Mouse (Mus musculus): ENCODE data around the gene Gm4307. TPM values are rescaled to one million over a fixed set of nuclear protein-coding genes. Genes with fewer than 3 reads are reported as not detected.
"Not testable (repeated sequence)": the region's sequence is repeated elsewhere in the genome, so short reads cannot be mapped to it uniquely, and the experiment has no call there.

The Gm4307 gene
- not detected in 2 replicates for polyA plus RNA-seq (2015; fragmentation: Nextera tagmentation; extraction: Ambion mirVana)

DNA sequence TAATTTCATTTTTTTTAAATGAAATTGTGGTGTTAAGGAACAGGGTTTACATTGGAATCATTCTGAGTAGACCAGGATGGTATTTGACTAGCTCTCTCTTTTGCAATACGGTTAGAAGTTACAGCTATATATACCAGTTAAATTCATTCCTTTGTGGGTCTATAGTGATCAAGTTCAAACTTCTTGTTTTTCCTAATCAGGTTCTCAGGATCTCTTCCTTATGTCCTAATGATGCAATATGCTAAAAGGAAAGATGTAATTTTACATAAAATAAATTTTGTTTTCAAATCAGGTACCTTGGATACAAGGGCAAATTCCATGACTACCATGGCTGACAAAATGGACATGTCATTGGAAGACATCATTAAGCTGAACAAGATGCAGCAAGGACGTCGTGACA is at the start of gene Gm4307:
Gene Gm4307, plus strand, starts transcription at position 301 of the 400 bp plus-strand sequence.
- not testable (repeated sequence) for H3K4me2 ChIP-seq (replicated peaks; ENCODE audit: low read depth, low read length); H3K9ac ChIP-seq (replicated peaks; ENCODE audit: low read length); H3K4me1 ChIP-seq (ENCODE audit: insufficient read depth, low read length); H3K4me3 ChIP-seq (ENCODE audit: low read length); H3K36me3 ChIP-seq (ENCODE audit: insufficient read depth, low read length); H3K9me3 ChIP-seq (ENCODE audit: low read length); H3K27me3 ChIP-seq (ENCODE audit: insufficient read depth, low read length); H3K27ac ChIP-seq (ENCODE audit: low read length); ATAC-seq (ENCODE audit: low FRiP score, low TSS enrichment)
- WGBS: no CpG with 5 or more reads among the region's 3 CpGs

DNA sequence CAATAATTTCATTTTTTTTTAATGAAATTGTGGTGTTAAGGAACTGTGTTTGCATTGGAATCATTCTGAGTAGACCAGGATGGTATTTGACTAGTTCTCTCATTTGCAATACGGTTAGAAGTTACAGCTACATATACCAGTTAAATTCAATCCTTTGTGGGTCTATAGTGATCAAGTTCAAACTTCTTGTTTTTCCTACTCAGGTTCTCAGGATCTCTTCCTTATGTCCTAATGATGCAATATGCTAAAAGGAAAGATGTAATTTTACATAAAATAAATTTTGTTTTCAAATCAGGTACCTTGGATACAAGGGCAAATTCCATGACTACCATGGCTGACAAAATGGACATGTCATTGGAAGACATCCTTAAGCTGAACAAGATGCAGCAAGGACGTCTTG is 25.8 kb upstream of the Gm4307 start, which contains the start of gene Gm4301:
Gene Gm4301, plus strand, starts transcription at position 301 of the 400 bp plus-strand sequence.
- no CpG with 5 or more reads among the region's 2 CpGs for WGBS
- ATAC-seq (ENCODE audit: low FRiP score, low TSS enrichment); H3K4me2 ChIP-seq (replicated peaks; ENCODE audit: low read depth, low read length); H3K9ac ChIP-seq (replicated peaks; ENCODE audit: low read length); H3K4me3 ChIP-seq (ENCODE audit: low read length); H3K4me1 ChIP-seq (ENCODE audit: insufficient read depth, low read length); H3K27ac ChIP-seq (ENCODE audit: low read length); H3K27me3 ChIP-seq (ENCODE audit: insufficient read depth, low read length); H3K36me3 ChIP-seq (ENCODE audit: insufficient read depth, low read length); H3K9me3 ChIP-seq (ENCODE audit: low read length): not testable (repeated sequence)

DNA sequence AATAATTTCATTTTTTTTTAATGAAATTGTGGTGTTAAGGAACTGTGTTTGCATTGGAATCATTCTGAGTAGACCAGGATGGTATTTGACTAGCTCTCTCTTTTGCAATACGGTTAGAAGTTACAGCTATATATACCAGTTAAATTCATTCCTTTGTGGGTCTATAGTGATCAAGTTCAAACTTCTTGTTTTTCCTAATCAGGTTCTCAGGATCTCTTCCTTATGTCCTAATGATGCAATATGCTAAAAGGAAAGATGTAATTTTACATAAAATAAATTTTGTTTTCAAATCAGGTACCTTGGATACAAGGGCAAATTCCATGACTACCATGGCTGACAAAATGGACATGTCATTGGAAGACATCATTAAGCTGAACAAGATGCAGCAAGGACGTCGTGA is 20.6 kb upstream of the Gm4307 start, which contains the start of gene Gm4302:
Gene Gm4302, plus strand, starts transcription at position 301 of the 400 bp plus-strand sequence.
- H3K9ac ChIP-seq (replicated peaks; ENCODE audit: low read length); H3K36me3 ChIP-seq (ENCODE audit: insufficient read depth, low read length); H3K27me3 ChIP-seq (ENCODE audit: insufficient read depth, low read length); H3K27ac ChIP-seq (ENCODE audit: low read length); H3K4me1 ChIP-seq (ENCODE audit: insufficient read depth, low read length); H3K9me3 ChIP-seq (ENCODE audit: low read length); ATAC-seq (ENCODE audit: low FRiP score, low TSS enrichment); H3K4me2 ChIP-seq (replicated peaks; ENCODE audit: low read depth, low read length); H3K4me3 ChIP-seq (ENCODE audit: low read length): not testable (repeated sequence)
- WGBS: no CpG with 5 or more reads among the region's 3 CpGs

DNA sequence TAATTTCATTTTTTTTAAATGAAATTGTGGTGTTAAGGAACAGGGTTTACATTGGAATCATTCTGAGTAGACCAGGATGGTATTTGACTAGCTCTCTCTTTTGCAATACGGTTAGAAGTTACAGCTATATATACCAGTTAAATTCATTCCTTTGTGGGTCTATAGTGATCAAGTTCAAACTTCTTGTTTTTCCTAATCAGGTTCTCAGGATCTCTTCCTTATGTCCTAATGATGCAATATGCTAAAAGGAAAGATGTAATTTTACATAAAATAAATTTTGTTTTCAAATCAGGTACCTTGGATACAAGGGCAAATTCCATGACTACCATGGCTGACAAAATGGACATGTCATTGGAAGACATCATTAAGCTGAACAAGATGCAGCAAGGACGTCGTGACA is 15.5 kb upstream of the Gm4307 start, which contains the start of gene Gm4303:
Gene Gm4303, plus strand, starts transcription at position 301 of the 400 bp plus-strand sequence.
- not testable (repeated sequence) for H3K4me1 ChIP-seq (ENCODE audit: insufficient read depth, low read length); H3K36me3 ChIP-seq (ENCODE audit: insufficient read depth, low read length); H3K27me3 ChIP-seq (ENCODE audit: insufficient read depth, low read length); H3K27ac ChIP-seq (ENCODE audit: low read length); H3K4me3 ChIP-seq (ENCODE audit: low read length); H3K9ac ChIP-seq (replicated peaks; ENCODE audit: low read length); H3K4me2 ChIP-seq (replicated peaks; ENCODE audit: low read depth, low read length); H3K9me3 ChIP-seq (ENCODE audit: low read length); ATAC-seq (ENCODE audit: low FRiP score, low TSS enrichment)
- no CpG with 5 or more reads among the region's 3 CpGs for WGBS

DNA sequence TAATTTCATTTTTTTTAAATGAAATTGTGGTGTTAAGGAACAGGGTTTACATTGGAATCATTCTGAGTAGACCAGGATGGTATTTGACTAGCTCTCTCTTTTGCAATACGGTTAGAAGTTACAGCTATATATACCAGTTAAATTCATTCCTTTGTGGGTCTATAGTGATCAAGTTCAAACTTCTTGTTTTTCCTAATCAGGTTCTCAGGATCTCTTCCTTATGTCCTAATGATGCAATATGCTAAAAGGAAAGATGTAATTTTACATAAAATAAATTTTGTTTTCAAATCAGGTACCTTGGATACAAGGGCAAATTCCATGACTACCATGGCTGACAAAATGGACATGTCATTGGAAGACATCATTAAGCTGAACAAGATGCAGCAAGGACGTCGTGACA is 10.3 kb upstream of the Gm4307 start, which contains the start of gene Gm4305:
Gene Gm4305, plus strand, starts transcription at position 301 of the 400 bp plus-strand sequence.
- H3K4me1 ChIP-seq (ENCODE audit: insufficient read depth, low read length); H3K9ac ChIP-seq (replicated peaks; ENCODE audit: low read length); H3K4me3 ChIP-seq (ENCODE audit: low read length); H3K4me2 ChIP-seq (replicated peaks; ENCODE audit: low read depth, low read length); H3K27ac ChIP-seq (ENCODE audit: low read length); H3K9me3 ChIP-seq (ENCODE audit: low read length); H3K36me3 ChIP-seq (ENCODE audit: insufficient read depth, low read length); H3K27me3 ChIP-seq (ENCODE audit: insufficient read depth, low read length); ATAC-seq (ENCODE audit: low FRiP score, low TSS enrichment): not testable (repeated sequence)
- WGBS: no CpG with 5 or more reads among the region's 3 CpGs

DNA sequence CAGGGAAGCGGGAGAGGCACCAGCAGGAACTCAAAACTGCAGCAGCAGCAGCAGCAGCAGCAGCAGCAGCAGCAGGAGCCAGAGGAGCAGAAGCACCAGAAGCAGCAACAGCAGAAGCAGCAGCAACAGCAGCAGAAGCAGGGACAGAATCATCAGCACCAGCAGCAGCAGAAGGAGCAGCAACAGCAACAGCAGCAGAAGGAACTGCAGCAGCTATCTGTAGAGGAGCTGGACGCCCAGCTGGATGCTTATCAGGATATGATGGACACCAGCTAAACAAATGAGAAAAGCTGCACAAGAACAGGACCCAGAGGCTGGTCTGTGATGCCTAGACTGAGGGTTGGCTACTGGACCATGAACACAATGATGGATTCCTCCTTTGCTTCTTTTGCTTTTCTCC is 4.3 kb upstream of the Gm4307 start:
- not testable (repeated sequence) for H3K9me3 ChIP-seq (ENCODE audit: low read length); H3K4me3 ChIP-seq (ENCODE audit: low read length); H3K9ac ChIP-seq (replicated peaks; ENCODE audit: low read length); H3K36me3 ChIP-seq (ENCODE audit: insufficient read depth, low read length); H3K27ac ChIP-seq (ENCODE audit: low read length); H3K4me1 ChIP-seq (ENCODE audit: insufficient read depth, low read length); H3K27me3 ChIP-seq (ENCODE audit: insufficient read depth, low read length); H3K4me2 ChIP-seq (replicated peaks; ENCODE audit: low read depth, low read length); ATAC-seq (ENCODE audit: low FRiP score, low TSS enrichment)
- 58% methylated on average over 2 of the region's 2 CpGs for WGBS

DNA sequence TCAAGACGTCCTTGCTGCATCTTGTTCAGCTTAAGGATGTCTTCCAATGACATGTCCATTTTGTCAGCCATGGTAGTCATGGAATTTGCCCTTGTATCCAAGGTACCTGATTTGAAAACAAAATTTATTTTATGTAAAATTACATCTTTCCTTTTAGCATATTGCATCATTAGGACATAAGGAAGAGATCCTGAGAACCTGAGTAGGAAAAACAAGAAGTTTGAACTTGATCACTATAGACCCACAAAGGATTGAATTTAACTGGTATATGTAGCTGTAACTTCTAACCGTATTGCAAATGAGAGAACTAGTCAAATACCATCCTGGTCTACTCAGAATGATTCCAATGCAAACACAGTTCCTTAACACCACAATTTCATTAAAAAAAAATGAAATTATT is 21.3 kb downstream of the Gm4307 start, which contains the start of gene Gm4312:
Gene Gm4312, minus strand, starts transcription at position 101 of the 400 bp plus-strand sequence.
- not testable (repeated sequence) for H3K4me1 ChIP-seq (ENCODE audit: insufficient read depth, low read length); H3K27ac ChIP-seq (ENCODE audit: low read length); H3K36me3 ChIP-seq (ENCODE audit: insufficient read depth, low read length); H3K4me2 ChIP-seq (replicated peaks; ENCODE audit: low read depth, low read length); H3K9ac ChIP-seq (replicated peaks; ENCODE audit: low read length); H3K4me3 ChIP-seq (ENCODE audit: low read length); H3K27me3 ChIP-seq (ENCODE audit: insufficient read depth, low read length); H3K9me3 ChIP-seq (ENCODE audit: low read length); ATAC-seq (ENCODE audit: low FRiP score, low TSS enrichment)
- WGBS: no CpG with 5 or more reads among the region's 2 CpGs

DNA sequence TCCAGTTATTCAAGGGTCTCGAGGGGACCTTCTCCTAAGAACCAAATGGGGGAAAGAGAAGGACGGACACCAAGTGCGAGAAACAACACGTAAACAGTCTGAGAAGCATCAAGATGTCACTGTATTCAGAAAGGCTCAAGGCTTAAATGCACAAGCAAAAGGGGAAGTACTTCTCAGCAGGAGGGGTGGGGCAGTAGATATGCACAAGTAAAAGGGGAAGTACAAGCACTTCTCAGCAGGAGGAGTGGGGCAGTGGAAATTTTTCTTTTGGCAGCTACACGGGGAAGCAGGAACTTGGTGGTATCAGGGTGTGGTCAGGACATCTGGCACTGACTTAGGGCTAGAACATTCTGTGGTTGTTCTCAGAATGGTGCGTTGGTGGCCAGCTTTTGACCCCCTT is 41.2 kb downstream of the Gm4307 start:
- WGBS: 83% methylated on average over 6 of the region's 6 CpGs
- ATAC-seq (ENCODE audit: low FRiP score, low TSS enrichment); H3K36me3 ChIP-seq (ENCODE audit: insufficient read depth, low read length); H3K4me3 ChIP-seq (ENCODE audit: low read length); H3K9me3 ChIP-seq (ENCODE audit: low read length); H3K27me3 ChIP-seq (ENCODE audit: insufficient read depth, low read length); H3K4me1 ChIP-seq (ENCODE audit: insufficient read depth, low read length); H3K9ac ChIP-seq (replicated peaks; ENCODE audit: low read length); H3K27ac ChIP-seq (ENCODE audit: low read length); H3K4me2 ChIP-seq (replicated peaks; ENCODE audit: low read depth, low read length): not testable (repeated sequence)

Other genes starting within 250 kb of the Gm4307 start
- gene Gm4301, start 25.7 kb upstream of the Gm4307 start, polyA plus RNA-seq (2015; fragmentation: Nextera tagmentation; extraction: Ambion mirVana): not detected in 2 replicates
- gene Gm4302, start 20.5 kb upstream of the Gm4307 start, polyA plus RNA-seq (2015; fragmentation: Nextera tagmentation; extraction: Ambion mirVana): not detected in 2 replicates
- not detected in 2 replicates for gene Gm4303, start 15.4 kb upstream of the Gm4307 start, polyA plus RNA-seq (2015; fragmentation: Nextera tagmentation; extraction: Ambion mirVana)
- not detected in 2 replicates for gene Gm4305, start 10.2 kb upstream of the Gm4307 start, polyA plus RNA-seq (2015; fragmentation: Nextera tagmentation; extraction: Ambion mirVana)
- not detected in 2 replicates for gene Gm4312, start 21.2 kb downstream of the Gm4307 start, polyA plus RNA-seq (2015; fragmentation: Nextera tagmentation; extraction: Ambion mirVana)
- gene Tmtc3, start 126.0 kb downstream of the Gm4307 start, polyA plus RNA-seq (2015; fragmentation: Nextera tagmentation; extraction: Ambion mirVana): 23.8 and 25.8 TPM in 2 replicates
- 4.4 and 6.1 TPM in 2 replicates for gene Cep290, start 126.2 kb downstream of the Gm4307 start, polyA plus RNA-seq (2015; fragmentation: Nextera tagmentation; extraction: Ambion mirVana)
- gene 4930430F08Rik, start 229.1 kb downstream of the Gm4307 start, polyA plus RNA-seq (2015; fragmentation: Nextera tagmentation; extraction: Ambion mirVana): 8.9 and 10.5 TPM in 2 replicates
- not detected in 2 replicates for gene 1700017N19Rik, start 229.1 kb downstream of the Gm4307 start, polyA plus RNA-seq (2015; fragmentation: Nextera tagmentation; extraction: Ambion mirVana)